Mouse (Mus musculus) WW6 (cell line): ENCODE results near the gene Rbm4b.

Experiments
- DNase-seq: peaks from one replicate; pipeline ENCODE4 v3.0.0-alpha.2; 2013; ENCODE audit warnings: low read depth, low spot score

Rbm4b gene

GRCm38 (mm10) chr19:4756193-4756911 lies at the start of gene Rbm4b:
Gene Rbm4b, plus strand, starts transcription at chr19:4756497.
- DNase-seq = peak; percentile 96

DNA sequence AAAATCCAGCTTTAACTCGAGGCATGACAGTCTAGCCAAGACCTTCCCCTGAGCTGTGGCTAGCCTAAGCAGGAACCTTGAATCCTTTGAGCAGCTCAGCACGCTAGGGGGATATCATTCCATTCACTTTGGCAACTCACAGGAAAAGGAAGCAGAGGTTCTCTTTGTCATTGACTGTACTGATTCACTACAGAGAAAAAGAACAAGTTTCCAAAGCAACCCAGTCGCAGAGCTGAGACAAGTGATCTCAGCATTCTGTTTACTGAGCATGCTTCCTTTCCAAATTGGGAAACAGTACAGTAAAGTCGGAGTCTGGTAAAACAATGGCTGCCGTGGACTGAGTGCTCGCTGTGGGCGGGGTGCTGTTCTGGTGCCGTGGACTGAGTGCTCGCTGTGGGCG lies 47.5 kb upstream of the Rbm4b start:
- no peak for DNase-seq

DNA sequence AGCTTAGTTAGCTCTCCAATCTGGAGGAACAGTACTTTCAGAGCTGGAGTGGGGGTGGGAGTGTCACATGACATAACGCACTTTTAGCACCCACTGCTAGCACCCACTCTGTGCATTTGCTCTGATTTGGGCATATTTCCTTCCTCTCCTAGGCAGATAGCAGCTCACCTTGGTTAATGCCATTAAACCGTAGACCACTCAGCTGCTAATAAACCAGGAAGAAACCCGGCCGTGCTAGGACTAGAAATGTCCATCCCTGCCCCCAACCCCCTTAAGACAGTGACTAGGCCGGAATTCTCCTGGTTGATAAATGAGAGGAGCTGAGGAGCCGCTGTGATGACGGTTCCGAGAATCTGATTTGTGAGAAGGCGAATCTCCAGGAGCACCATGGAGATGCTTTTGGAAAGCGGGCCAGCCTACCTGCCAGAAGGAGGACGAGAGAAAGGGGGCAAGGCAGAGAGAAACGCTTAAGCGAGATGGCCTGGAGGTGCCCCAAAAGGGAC lies 45.1 kb upstream of the Rbm4b start, which contains the start of gene Sptbn2:
Gene Sptbn2, plus strand, starts transcription at position 70 of the 503 bp plus-strand sequence.
- DNase-seq = no peak

GRCm38 (mm10) chr19:4711601-4712155 lies 44.6 kb upstream of the Rbm4b start:
- no peak for DNase-seq

GRCm38 (mm10) chr19:4712156-4712780 lies 44.0 kb upstream of the Rbm4b start:
- DNase-seq = no peak

- DNase-seq = no peak
Observed at GRCm38 (mm10) chr19:4712781-4713526, 43.3 kb upstream of the Rbm4b start.

DNA sequence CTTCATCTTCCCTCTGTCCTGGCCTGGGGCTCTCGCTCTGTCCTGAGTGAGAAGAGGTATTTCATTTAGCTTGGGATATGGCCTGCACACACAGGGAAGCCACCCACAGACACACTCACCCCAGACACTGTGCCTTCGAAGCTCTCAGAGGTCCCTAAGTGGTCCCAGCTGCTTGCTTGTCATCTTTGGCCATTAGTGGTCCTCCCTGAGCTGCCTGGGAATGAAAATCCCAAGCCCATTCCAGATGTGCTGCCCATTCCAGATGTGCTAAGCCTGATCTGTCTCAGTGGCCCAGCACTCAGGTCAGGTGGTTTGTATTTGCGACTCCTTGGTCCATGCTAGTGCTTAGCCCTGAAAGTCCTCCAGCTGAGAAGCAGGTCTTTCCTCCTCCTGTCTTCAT lies 42.4 kb upstream of the Rbm4b start:
- DNase-seq = no peak

DNA sequence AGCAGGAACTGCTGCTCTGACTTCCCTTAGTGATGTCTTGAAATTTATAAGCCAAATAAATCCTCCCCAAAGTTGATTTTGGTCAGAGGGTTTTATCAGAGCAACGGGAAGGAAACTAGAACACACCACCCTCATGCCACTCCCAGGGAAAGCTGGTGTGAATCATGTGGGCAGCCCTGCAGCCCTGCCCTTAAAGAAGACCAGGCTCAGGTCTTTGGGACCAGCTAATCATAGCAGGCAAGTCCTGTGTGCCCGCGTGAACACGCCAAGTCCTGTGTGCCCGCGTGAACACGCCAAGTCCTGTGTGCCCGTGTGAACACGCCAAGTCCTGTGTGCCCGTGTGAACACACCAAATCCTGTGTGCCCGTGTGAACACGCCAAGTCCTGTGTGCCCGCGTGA lies 39.5 kb upstream of the Rbm4b start:
- DNase-seq = no peak

GRCm38 (mm10) chr19:4717281-4717680 lies 39.0 kb upstream of the Rbm4b start:
- DNase-seq = no peak

- no peak for DNase-seq
Observed at GRCm38 (mm10) chr19:4718716-4719115, 37.6 kb upstream of the Rbm4b start.

- no peak for DNase-seq
Observed at GRCm38 (mm10) chr19:4719351-4719764, 36.9 kb upstream of the Rbm4b start.

DNA sequence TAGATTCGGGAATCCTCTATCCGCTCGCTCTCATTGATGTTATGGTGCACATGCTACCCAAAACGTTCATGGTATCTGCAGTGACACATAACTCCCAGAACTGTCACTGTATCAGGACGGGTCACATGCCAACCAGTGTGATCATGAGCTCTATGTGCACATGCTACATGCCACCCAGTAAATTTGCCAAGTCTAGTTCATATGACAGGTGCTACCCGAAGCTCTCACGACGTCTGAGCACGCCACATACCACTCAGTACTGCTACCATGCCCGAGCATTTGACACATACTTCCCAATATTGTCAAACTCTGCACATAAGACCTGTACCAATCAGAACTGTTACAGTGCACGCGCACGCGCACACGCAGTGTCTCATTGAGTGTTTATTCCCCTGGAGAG lies 36.2 kb upstream of the Rbm4b start:
- no peak for DNase-seq

DNA sequence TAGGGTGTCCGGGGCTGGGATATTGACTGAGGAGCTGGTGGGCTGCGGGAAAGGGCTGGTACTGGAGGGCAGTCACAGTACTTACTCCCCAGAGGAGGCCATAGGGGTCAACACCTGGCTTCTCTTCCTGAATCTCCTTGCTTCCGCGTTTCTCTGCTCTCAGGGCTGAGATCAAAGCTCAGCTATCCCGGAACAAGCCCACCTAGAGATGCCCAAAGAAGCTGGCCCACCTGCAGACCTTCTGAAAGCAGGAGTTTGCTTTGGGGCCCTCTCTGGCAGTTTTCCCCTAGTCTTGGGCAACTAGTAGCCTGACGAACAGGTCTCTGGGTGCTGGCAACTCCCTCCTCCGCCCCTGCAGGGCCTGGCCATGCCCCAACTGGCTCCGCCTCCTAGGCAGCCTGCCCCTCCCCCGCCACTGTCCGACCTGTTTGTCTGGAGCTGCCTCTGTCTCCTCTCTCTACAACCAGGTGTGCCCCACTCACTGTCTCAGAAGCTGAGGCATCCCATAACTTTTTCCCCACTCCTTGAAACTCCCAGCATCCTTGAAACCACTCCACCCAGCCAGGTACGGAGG lies 35.5 kb upstream of the Rbm4b start:
- no peak for DNase-seq

- DNase-seq = no peak
Observed at GRCm38 (mm10) chr19:4729186-4729585, 27.1 kb upstream of the Rbm4b start.

- no peak for DNase-seq
Observed at GRCm38 (mm10) chr19:4733052-4733451, 23.2 kb upstream of the Rbm4b start.

GRCm38 (mm10) chr19:4737866-4738265 lies 18.4 kb upstream of the Rbm4b start:
- DNase-seq = no peak

GRCm38 (mm10) chr19:4739053-4739452 lies 17.2 kb upstream of the Rbm4b start:
- DNase-seq = no peak

DNA sequence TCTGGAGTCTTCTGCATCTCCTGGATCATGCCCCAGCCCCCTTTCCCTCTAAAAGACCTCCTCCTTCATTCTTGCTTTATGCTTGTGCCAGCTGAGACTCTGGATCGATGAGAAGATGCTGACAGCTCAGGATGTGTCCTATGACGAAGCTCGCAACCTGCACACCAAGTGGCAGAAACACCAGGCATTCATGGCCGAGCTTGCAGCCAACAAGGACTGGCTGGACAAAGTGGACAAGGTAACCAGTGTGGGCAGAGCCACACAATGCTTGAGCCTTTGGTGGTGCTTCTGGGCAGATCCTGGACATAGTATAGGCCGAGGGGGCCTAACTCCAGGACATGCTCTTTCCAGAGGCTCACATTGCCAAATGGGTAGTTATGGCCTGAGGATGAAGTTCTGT lies 16.5 kb upstream of the Rbm4b start:
- DNase-seq = no peak

DNA sequence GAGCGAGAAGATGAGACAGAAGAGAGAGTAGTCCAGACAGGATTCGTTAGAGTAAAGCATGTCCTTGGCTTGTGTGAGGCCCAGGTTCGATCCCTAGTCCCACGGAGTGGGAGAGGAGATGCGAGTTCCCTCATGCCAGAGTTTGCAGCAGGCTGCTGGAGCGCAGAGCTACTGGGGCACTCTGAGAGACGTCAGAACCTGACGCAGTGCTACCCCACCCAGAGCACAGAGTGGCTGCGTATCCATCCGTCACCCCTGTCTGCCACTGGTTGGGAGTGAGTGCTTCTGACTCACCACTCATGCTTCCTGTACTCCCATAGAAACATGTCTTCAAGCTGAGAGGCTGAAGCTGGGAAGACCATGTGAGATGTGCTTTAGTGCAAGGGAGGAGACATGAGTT lies 14.8 kb upstream of the Rbm4b start:
- no peak for DNase-seq

GRCm38 (mm10) chr19:4742229-4742628 lies 14.1 kb upstream of the Rbm4b start:
- no peak for DNase-seq

DNA sequence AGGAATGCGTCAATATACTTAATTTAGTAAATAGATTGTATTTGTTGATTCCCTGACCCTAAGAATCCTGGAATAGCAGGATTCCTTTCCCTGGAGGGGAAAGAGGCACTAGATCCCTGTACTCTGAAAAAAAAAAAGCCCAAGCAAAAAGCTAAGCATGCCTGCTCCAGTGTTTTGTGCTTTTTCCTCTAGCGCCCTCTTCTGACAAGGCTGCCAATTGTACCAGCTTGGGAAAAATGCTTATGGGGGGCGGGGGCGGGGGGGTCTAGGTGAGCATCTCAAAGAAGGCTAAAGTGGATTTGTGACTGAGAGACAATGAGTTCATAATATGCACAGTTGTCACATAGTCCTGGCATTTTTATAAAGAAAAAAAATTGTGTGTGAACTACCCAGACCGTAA lies 12.8 kb upstream of the Rbm4b start:
- no peak for DNase-seq

DNA sequence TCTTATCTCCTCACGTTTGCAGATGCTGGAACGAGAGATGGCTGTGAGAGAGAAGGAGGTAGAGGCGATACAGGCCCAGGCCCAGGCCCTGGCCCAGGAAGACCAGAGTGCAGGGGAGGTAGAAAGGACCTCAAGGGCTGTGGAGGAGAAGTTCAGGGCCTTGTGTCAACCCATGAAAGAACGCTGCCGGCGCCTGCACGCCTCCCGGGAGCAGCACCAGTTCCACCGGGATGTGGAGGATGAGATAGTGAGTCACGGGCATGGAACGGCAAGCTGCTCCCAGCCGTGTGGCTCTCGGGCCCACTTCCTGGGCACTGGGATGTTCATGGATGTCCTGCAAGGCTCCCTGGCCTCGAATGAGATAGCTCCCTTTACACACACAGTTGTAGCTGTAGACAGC lies 12.3 kb upstream of the Rbm4b start:
- no peak for DNase-seq
